Mouse (Mus musculus) splenic B cell, adult 2 months (primary cell): ENCODE measurements around the gene Csnk1e.
"Not testable (repeated sequence)": the region's sequence is repeated elsewhere in the genome, so short reads cannot be mapped to it uniquely, and the experiment has no call there.

Experiments
- DNase-seq: peaks from one replicate; pipeline ENCODE4 v3.0.0-alpha.2; 2011; ENCODE audit warnings: low read depth, low spot score
- H3K27me3 ChIP-seq: 2 replicates; pipeline ENCODE4 v1.6.1; 2012; ENCODE audit warnings: mild to moderate bottlenecking, low read length, moderate library complexity, mixed read lengths; ENCODE audit not compliant: control insufficient read depth, poor library complexity, insufficient read depth, severe bottlenecking
- H3K36me3 ChIP-seq: 2 replicates; pipeline ENCODE4 v1.6.1; 2012; ENCODE audit warnings: mild to moderate bottlenecking, low read length, moderate library complexity, mixed read lengths; ENCODE audit not compliant: control insufficient read depth, poor library complexity, insufficient read depth, severe bottlenecking

Csnk1e gene

DNA sequence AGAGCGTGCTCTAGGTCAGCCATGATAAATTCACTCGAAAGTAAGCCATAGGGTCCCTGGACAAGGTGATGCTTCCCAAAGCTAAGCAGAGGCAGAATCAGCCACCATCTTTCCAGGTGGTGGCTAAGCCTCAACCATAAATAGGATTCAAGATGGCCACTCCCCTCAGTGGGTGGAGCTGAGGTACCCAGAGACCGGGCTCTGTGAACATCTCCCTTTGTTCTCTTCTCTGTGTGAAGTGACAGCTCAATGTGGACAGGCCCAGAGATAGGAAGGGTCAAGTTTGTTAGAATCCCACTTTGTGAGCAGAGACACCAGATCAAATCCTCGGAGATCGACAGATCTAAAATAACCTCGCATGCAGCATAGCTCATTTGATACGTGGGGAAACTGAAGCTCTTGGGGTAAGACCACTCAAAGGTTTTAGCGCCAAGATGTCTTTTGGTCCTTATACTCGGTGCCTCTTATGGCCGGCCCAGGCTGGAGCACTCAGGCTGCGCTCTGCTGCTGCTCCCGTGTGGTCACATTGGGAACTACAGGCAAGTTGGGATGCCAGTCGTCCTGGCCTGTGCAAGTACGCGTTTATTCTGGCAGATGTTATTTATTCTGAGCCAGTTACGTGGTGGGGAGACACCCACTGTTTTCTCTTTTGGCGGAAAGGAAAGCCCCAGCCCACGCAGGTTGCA, 11.4 kb upstream of the Csnk1e start:
- peak; percentile 87 for DNase-seq
- Histone ChIP-seq H3K27me3 (no peaks in the 10 kb centered on the region), H3K36me3 (no peaks in the 10 kb centered on the region)

DNA sequence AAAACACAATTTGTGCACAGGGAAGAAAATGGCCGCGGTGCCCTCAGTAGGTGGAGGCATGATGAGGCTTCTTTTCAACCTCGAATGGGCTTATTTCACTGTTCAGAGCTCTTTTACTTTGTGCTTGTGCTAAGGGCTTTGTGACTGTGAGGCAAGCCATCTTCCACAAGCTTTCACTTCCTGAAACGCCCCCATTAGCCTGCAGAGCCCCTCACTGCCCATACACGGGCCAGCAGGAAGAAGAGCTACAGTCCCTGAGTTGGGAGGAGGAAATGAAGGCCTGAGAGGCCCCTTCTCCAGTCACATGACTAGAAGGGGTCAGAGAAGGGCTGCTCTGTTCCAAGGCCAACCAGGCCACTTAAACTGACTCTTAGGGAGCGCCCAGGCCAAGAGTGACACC, 1.2 kb upstream of the Csnk1e start:
- Histone ChIP-seq H3K36me3 (no peaks in the 10 kb centered on the region), H3K27me3 (no peaks in the 10 kb centered on the region)
- peak; percentile 34 for DNase-seq

DNA sequence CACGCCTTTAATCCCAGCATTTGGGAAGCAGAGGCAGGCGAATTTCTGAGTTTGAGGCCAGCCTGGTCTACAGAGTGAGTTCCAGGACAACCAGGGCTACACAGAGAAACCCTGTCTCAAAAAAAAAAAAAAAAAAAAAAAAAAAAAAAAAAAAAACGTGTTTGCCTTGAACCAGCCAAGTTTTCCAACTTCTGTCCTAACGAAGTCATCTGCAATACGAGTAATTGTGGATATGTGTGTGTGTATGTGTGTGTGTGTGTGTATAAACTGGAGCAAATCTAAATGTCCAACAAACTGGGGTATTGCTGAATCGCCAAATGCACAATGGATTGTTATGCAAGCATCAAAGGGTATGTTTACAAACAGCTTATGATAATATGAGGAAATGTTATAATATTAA, 738 bp upstream of the Csnk1e start:
- not testable (repeated sequence) for H3K36me3 ChIP-seq, DNase-seq, H3K27me3 ChIP-seq

DNA sequence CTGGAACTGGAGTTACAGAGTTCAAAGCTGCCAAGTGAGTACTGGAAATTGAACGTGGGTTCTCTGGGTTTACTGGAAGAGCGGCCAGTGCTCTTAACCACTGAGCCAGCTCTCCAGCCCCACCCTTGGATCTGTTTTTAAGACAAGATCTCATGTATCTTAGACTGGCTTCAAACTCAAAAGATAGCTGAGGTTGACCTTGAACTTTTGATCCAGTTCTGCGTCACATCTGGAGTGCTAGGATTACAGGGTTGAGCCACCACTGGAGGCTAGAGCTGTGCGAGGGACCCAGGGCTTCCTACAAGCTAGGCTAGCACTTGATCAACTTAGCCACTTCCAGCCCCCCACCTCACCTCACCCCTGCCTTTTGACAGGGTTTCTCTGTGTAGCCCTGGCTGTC, 1.5 kb downstream of the Csnk1e start:
- Histone ChIP-seq H3K27me3 (no peaks in the 10 kb centered on the region), H3K36me3 (no peaks in the 10 kb centered on the region)
- DNase-seq, result no peak

DNA sequence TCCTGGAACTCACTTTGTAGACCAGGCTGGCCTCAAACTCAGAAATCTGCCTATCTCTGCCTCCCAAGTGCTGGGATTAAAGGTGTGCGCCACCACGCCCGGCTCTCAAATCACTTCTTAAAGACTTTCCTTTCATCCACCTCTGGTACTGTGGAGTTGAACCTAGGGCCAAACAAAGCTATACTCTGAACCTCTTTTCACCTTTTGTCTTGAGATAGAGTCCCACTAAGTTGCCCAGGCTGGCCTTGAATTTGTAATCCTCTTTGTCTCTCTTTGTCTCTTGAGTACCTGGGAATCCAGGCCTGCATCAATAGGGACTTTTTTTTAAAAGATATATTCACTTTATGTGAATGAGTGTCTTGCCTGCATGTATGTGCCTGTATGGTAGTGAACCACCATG, 7.3 kb downstream of the Csnk1e start:
- no peaks in the 10 kb centered on the region for H3K27me3 ChIP-seq
- H3K36me3 ChIP-seq, result no peaks in the 10 kb centered on the region
- DNase-seq, result no peak

DNA sequence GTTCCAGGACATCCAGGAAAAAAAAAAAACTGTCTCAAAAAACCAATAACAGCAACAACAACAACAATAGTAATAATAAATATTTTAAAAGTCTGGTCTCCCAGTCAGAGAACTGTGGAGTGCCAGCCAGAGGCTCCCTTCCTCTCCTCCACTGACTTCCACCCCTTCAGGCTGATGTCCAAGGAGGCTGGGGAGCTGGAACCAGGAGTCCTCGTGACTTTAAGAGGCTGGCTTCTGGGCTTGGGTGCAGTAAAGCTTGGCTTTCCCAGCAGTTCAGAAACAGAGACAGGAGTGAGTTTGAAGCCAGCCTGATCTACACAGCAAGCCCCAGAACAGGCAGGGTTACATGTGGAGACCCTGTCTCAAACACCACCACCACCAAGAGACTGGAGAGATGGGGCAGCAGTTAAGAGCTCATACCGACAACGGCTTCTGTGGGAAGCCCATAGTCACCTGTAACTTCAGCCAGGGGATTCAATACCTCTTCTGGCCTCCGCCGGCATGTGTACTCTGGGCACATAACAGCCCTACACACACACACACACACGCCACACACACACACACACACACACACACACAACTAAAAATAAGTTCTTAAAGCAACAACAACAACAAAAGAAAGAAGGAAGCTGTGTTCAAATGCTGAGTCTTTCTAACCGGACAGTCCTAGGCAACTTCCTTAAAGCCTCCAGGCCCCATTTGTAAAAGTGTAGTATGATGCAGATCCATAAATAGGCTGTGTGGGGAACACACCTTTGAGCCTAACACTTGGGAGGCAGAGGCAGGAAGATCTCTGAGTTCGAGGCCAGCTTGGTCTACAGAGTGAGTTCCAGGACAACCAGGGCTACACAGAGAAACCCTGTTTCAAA, 9.3 kb downstream of the Csnk1e start:
- DNase-seq, result no peak
- Histone ChIP-seq H3K36me3 (no peaks in the 10 kb centered on the region), H3K27me3 (no peaks in the 10 kb centered on the region)

DNA sequence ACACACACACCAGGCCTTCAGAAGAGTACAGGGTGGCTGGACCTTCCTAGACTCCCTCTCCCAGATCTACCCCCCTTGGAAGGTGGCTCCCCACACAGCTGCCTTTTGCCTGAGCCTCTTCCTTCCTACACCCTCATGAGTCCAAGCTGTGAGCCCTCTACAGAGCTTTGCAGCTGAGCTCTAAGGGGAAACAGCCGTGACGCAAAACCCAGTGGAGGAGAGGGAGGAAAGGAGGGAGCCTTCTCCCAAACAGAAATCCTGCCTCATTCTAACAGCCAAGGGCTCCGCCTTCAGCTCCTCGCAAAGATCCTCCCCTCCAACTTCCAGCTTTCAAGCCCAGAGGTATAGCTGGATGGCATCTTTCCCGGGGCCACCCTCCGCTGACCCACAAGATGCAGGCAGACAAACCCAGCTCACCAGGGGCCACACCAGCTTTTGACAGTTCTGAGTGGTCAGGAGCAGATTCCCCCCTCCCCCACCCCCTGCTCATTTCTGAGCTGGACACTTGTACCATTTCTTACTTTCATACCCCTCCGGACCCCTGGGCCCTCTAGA, 11.4 kb downstream of the Csnk1e start:
- H3K36me3 ChIP-seq, result no peaks in the 10 kb centered on the region
- no peaks in the 10 kb centered on the region for H3K27me3 ChIP-seq
- no peak for DNase-seq

DNA sequence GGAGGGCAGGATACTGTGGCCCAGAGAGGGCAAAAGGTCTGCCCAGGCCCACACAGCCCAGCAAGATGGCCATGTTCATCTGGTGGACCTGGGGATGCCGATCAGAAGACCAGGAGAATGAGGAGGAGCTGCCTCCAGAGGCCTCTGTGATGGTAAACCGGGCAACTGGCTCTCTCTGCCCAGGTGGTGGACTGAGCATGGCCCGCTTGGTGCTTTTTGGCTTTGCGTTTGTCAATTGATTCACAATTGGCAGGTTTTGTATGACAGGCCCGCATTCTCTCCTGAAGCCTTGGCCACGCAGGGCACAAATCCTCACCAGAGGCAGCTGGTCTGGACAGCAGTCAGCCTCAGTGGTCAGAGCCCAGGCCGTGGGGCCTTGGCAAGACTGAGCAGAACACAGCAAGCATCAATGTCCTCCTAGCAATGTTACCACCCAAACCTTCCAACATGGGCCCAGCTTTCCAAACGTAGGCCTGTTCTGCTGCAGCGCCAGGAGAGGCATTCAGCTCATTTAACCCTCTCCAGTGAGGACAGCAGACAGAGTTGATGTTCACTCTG, 12.3 kb downstream of the Csnk1e start:
- no peaks in the 10 kb centered on the region for H3K36me3 ChIP-seq
- no peaks in the 10 kb centered on the region for H3K27me3 ChIP-seq
- no peak for DNase-seq

DNA sequence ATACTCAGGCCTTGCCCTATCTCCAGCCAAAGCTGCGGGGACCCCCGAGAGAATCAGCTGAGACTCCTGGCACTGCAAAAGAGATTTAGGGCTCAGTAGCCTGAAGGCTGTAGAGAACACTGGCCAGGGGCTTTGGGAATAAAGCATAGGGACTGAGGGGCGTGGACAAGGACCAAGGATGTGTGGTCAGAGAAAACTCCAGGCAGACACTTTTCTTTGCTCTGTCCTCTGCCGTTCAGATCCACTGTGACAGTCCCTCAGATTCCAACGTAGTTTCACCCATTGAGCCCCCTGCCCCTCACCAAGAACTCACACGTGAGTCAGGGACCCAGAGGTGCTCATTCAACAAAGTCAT, 13.1 kb downstream of the Csnk1e start:
- Histone ChIP-seq H3K27me3 (no peaks in the 10 kb centered on the region), H3K36me3 (no peaks in the 10 kb centered on the region)
- DNase-seq, result no peak

DNA sequence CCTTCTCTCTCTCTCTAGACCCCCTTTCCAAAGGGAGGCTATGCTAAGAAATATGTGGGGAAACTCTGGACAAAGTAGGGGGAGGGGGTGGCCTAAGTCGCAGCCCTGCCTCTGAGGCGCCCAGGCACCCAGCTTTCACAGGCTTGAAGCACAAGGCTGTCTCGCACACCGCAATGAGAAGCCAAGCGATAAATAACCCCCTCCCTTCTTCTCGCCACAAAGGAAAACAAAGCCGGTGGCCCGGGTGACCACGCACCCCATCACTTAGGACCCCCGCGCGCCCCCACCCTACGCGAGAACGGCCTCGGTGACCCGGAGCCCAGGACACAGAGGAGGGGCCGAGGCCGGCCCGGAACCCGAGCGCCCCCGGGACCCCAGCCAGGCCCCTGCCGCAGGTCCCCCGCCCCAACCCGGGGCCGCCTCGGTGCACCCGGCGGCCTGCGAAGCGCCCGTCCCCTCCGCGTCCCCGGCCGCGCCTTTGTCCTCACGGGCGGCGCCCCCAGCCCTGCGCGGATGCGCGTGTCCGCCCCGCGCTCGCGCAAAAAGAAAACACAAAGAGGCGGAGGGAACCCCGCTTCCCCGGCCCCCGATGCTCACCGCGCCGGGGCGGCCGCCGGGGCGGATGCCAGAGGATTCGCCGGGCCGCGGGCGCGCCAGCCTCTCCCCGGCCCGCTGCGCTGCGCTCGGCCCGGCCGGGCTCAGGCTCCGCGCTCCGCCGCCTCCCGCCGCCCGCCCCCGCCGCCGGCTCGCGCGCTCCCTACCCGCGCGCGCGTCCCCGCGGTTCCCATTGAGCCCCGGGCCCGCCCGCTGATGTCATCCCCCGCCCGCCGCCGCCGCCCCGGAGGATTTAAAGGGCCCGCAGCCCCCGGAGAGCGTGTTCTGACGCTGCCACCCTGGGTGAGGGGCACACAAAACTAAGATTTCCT, 13.8 kb downstream of the Csnk1e start:
- DNase-seq, result peak; percentile 64
- no peaks in the 10 kb centered on the region for H3K36me3 ChIP-seq
- no peaks in the 10 kb centered on the region for H3K27me3 ChIP-seq

DNA sequence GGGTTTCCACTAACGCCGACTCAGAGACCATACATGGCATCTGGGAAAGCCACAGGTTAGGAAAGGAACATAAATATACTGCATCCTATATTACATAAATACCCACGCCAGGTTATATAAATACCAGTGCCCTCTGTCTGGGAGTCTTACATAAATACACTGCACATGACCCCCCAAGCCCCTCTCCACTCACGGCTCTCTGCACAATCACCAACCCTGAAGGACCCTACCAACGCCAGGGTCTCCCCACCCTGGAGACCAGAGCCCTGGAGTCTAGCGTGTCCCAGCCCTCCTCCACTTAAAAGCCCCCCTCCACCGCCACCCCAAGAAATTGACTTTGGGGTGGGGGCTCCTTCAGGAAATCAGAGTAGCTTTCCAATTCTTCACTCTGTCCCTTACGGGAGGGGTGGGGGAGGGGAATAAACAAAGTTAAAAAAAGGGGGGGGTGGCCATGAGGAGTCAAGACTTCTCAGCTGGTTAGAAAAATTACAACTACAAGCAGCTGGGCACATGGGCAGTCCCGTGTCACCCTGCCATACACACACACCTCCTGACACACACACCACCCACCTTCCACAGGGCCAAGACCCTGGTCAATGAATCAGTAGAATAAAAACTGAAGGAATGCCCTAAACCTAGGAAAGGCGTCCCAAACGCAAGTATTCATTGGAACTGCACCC, 14.6 kb downstream of the Csnk1e start:
- Histone ChIP-seq H3K36me3 (no peaks in the 10 kb centered on the region), H3K27me3 (no peaks in the 10 kb centered on the region)
- DNase-seq, result peak; percentile 49

DNA sequence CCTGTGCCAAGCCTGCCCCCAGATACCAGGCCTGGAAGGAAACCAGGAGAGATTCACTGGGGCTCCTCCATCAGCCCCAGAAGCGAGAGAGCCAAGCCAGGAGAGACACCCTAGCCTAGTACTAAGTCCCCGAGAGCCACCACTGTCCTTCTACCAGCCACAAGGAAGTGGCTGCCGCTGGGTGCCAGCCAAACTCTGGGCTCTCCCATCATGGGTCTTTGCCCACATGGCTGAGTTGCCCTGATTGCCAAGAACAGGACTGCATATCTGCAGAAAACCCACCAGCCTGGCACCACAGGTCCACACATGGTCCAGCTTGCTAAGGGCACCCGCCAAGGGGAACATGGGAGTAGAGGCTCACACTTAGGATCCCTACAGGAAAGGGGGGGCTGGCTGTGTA, 15.1 kb downstream of the Csnk1e start:
- H3K27me3 ChIP-seq, result no peaks in the 10 kb centered on the region
- DNase-seq, result peak; percentile 12
- H3K36me3 ChIP-seq, result no peaks in the 10 kb centered on the region

DNA sequence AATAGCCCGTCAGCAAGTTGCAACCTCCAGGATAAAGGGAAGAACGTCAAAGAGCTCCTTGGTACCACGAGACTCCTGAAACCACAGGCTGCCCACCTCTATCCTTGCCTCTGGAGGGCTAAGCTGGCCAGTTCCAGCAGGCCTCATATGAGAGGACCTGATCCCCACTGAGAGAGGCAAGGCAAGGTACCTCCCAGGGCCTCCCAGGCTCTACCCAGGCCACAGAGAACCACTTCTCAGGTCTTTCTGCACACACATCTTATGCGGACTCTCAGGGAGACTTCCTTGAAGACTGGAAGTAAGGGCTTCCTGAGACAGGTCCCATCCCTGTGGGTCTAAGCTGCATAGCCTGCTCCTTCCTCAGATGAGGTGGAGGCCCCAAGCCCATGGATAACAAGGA, 16.0 kb downstream of the Csnk1e start:
- Histone ChIP-seq H3K27me3 (no peaks in the 10 kb centered on the region), H3K36me3 (no peaks in the 10 kb centered on the region)
- DNase-seq, result no peak

DNA sequence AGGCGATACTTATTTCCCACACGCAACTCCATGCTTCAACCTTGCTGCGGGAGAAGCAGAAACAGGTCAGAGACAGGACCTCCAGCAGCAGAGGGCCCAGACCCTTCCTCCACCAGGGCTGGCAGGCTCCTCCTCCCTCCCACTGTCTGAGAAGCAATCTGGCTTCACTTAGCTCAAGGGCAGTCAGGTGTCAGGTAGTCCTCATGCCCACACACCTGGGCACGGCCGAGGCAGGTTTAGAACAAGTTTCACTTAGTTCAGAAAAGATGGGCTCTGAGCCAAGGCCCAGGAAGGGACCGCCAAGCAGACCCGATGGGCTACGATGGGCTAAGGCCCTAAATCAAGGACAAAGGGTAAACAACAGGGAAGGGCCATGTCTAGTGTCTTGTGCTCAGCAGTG, 16.6 kb downstream of the Csnk1e start:
- H3K27me3 ChIP-seq, result no peaks in the 10 kb centered on the region
- no peaks in the 10 kb centered on the region for H3K36me3 ChIP-seq
- no peak for DNase-seq
